Mouse (Mus musculus): ENCODE measurements around the gene Nxf1. TPM values are rescaled to one million over a fixed set of nuclear protein-coding genes. Genes with fewer than 3 reads are reported as not detected.
A peak's percentile ranks its signal among the peaks of the same experiment; 100 is the strongest.

Nxf1 gene
- polyA plus RNA-seq, 1 experiment from 2014 or later: 125 TPM

DNA sequence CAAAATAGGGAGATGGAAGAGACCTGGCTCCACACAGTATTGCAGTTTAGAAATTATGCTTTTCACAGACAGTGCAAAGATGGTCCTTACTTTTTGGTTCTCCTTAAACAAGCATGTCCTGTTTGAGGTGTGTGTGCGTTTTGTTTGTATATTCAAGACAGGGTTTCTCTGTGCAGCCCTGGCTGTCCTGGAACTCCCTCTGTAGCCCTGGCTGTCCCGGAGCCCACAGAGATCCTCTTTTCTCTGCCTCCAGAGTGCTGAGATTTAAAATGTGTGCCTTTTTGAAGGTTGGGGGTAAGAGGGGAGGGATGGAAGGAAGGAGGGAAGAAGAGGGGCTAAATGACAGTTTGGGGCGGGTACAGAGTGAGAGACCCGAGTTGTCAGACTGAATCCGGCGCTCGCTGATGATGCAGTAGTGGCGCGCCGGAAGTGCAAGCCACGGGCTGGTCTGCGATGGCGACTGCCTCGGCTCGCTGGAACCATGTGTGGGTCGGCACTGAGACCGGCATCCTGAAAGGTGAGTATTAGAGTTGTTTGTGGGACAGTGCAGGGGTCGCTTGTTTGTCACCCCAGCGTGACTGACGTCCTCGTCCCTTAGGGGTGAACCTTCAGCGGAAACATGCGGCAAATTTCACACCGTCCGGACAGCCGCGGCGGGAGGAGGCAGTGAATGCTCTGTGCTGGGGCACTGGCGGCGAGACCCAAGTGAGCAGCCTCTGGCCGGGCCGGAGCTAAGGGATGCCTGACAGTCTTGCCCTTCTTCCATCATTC, 21.3 kb upstream of the Nxf1 start, which contains the start of gene Wdr74:
TSS of gene Wdr74 (plus strand) at position 439 of the 771 bp plus-strand sequence.
- Histone ChIP-seq H3K9me3 (ENCODE audit: control insufficient read depth, low read length) (no peaks in the 10 kb centered on the region), H3K4me2 (replicated peaks) (peak within 1 kb of the TSS; percentile 96), H3K27me3 (ENCODE audit: control insufficient read depth, insufficient read depth, low read length) (no peaks in the 10 kb centered on the region), H3K36me3 (replicated peaks; ENCODE audit: control insufficient read depth, insufficient read depth) (peaks cover 28% of the 10 kb centered on the region), H3K4me3 (replicated peaks; ENCODE audit: low read length) (peak within 1 kb of the TSS; percentile 83), H3K4me1 (replicated peaks; ENCODE audit: control insufficient read depth, insufficient read depth, low read length) (0 out of 2 replicates have a peak, but pooled peaks cover 7% of the 10 kb centered on the region), H3K9ac (peak within 1 kb of the TSS; percentile 81), H3K27ac (peak within 1 kb of the TSS; percentile 80)
- under 1% methylated on average over 32 of the region's 32 CpGs for WGBS
- DNase-seq (ENCODE audit: low spot score) (peak; percentile 98), ATAC-seq (ENCODE audit: low FRiP score) (peak; percentile 93)

DNA sequence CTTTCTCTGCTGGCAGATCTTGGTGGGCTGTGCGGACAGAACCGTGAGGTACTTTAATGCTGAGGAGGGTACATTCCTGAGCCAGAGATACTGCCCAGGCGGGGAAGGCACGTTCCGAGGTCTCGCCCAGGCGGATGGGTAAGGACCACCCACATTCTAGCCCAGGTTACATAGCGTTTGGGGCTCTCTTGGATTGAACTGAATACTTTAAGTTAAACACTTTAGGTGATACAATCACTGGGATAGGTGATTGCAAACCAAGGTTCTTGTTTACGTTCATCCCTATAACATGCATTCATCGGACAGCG, 20.8 kb upstream of the Nxf1 start:
- Histone ChIP-seq H3K9ac (peak overlapping the region; percentile 81), H3K27me3 (ENCODE audit: control insufficient read depth, insufficient read depth, low read length) (no peaks in the 10 kb centered on the region), H3K4me2 (replicated peaks) (peak overlapping the region; percentile 96), H3K4me3 (replicated peaks; ENCODE audit: low read length) (peak overlapping the region; percentile 83), H3K9me3 (ENCODE audit: control insufficient read depth, low read length) (no peaks in the 10 kb centered on the region), H3K27ac (peak overlapping the region; percentile 58), H3K36me3 (replicated peaks; ENCODE audit: control insufficient read depth, insufficient read depth) (peaks cover 30% of the 10 kb centered on the region), H3K4me1 (replicated peaks; ENCODE audit: control insufficient read depth, insufficient read depth, low read length) (0 out of 2 replicates have a peak, but pooled peaks cover 12% of the 10 kb centered on the region)
- no peak for DNase-seq (ENCODE audit: low spot score)
- WGBS: 4% methylated on average over 11 of the region's 11 CpGs
- ATAC-seq (ENCODE audit: low FRiP score): 0 out of 2 replicates have a peak, but pooled peaks have one; percentile 29

DNA sequence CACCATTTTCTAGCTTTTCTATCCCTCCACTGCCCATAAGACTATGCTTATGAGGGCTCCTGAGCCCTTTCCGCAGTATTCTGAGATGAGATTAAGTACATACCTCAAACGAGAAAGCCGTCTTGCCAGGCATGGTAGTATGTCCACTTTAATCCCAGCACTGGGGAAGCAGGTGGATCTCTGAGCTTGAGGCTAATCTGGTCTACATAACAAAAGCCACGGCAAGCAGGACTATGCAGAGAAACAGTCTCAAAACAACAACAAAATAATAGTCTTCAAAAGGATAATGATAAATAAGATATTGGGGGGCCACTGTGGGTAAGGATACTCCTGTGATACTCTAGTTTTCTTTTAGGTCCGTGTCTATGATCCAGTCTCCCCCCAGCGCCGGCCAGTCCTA, 18.0 kb upstream of the Nxf1 start:
- Histone ChIP-seq H3K4me2 (replicated peaks) (no peak overlapping the region), H3K36me3 (replicated peaks; ENCODE audit: control insufficient read depth, insufficient read depth) (peaks cover 41% of the 10 kb centered on the region), H3K4me3 (replicated peaks; ENCODE audit: low read length) (no peak overlapping the region), H3K27me3 (ENCODE audit: control insufficient read depth, insufficient read depth, low read length) (no peaks in the 10 kb centered on the region), H3K27ac (no peak overlapping the region), H3K9me3 (ENCODE audit: control insufficient read depth, low read length) (no peaks in the 10 kb centered on the region), H3K9ac (no peak overlapping the region), H3K4me1 (replicated peaks; ENCODE audit: control insufficient read depth, insufficient read depth, low read length) (peaks cover 28% of the 10 kb centered on the region)
- WGBS: 92% methylated on average over 7 of the region's 7 CpGs
- DNase-seq (ENCODE audit: low spot score) (no peak), ATAC-seq (ENCODE audit: low FRiP score) (no peak)

DNA sequence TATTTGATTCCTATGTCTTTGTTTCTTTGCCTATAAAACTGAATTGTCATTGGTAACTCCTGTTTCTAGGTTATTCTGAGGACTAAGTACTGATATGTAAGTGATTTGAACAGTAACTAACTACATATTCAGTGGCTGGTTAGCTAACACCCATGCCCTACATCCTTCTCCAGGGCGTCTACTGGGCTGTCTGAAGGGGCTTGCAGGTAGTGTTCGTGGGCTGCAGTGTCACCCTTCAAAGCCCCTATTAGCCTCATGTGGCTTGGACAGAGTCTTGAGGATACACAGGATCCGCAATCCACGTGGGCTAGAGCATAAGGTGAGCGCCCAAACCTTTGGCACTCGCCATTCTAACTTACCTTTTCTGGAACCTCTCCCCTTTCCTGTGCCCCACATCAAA, 17.2 kb upstream of the Nxf1 start:
- Histone ChIP-seq H3K27me3 (ENCODE audit: control insufficient read depth, insufficient read depth, low read length) (no peaks in the 10 kb centered on the region), H3K4me2 (replicated peaks) (no peak overlapping the region), H3K4me1 (replicated peaks; ENCODE audit: control insufficient read depth, insufficient read depth, low read length) (peaks cover 28% of the 10 kb centered on the region), H3K4me3 (replicated peaks; ENCODE audit: low read length) (no peak overlapping the region), H3K9ac (no peak overlapping the region), H3K36me3 (replicated peaks; ENCODE audit: control insufficient read depth, insufficient read depth) (peaks cover 48% of the 10 kb centered on the region), H3K9me3 (ENCODE audit: control insufficient read depth, low read length) (no peaks in the 10 kb centered on the region), H3K27ac (no peak overlapping the region)
- DNase-seq (ENCODE audit: low spot score) (no peak), ATAC-seq (ENCODE audit: low FRiP score) (no peak)
- 91% methylated on average over 6 of the region's 6 CpGs for WGBS

DNA sequence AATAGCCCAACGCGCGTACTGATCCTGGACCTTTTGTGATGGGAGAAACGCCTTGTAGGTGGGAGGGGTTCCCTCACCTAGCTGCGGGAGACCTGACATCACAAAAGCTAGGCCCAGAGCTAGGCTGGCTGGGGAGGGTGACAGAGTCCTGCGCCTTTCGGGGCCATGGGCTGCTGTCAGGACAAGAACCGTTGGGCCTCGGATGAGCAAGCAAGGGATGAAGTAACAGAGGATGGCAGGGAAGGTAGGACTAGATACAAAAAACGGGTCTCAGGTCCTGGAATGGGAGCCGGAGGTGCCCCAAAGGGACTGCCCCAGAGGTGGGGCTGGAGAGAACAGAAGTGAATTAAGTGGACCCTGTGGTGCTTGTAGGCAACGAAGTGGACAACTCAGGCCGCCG, 16.3 kb upstream of the Nxf1 start, which contains the start of gene 1700092M07Rik:
TSS of gene 1700092M07Rik (plus strand) at position 116 of the 400 bp plus-strand sequence.
- peak within 1 kb of the TSS; percentile 98 for H3K4me2 ChIP-seq (replicated peaks)
- ATAC-seq (ENCODE audit: low FRiP score) (peak; percentile 16; the same call in 1 of the 2 replicates), DNase-seq (ENCODE audit: low spot score) (no peak)
- no peaks in the 10 kb centered on the region for H3K27me3 ChIP-seq (ENCODE audit: control insufficient read depth, insufficient read depth, low read length)
- peaks cover 58% of the 10 kb centered on the region for H3K36me3 ChIP-seq (replicated peaks; ENCODE audit: control insufficient read depth, insufficient read depth)
- peaks cover 25% of the 10 kb centered on the region for H3K4me1 ChIP-seq (replicated peaks; ENCODE audit: control insufficient read depth, insufficient read depth, low read length)
- WGBS: 71% methylated on average over 14 of the region's 14 CpGs
- peak within 1 kb of the TSS; percentile 75 for H3K4me3 ChIP-seq (replicated peaks; ENCODE audit: low read length)
- no peaks in the 10 kb centered on the region for H3K9me3 ChIP-seq (ENCODE audit: control insufficient read depth, low read length)
- H3K27ac ChIP-seq: peak within 1 kb of the TSS; percentile 94
- peak within 1 kb of the TSS; percentile 89 for H3K9ac ChIP-seq

DNA sequence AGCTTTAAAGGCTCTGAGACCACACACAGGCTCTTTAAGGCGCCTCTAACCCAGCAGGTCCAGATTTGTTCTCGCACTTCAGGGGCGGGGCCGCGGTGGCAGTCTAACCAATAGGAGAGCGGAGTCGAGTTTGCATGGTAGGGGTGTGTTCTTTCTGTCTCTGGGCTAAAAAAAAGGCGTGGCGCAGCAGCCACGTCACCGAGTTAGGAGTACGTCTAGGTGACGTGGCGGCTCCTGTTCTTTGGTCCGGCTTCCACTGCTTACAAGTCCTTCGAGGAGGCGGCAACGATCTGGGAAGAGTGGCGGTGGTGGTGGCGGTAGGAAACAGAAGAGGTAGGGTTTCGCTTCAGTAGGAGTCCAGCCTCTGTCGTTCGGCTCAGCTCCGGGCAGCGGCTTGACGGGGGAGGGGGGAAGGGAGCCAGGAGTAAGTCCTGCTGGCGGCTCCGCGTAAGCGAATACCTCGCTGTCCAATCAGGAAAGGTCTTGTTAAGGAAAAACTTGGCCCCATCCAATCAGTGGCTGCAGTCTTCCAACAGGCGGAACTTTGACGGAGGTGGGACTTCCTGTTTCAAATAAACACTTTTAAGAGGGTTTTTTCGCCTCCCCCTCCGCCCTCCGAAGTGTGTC, 15.5 kb upstream of the Nxf1 start, which contains the start of gene Stx5a:
TSS of gene Stx5a (plus strand) at position 171 of the 627 bp plus-strand sequence.
- Histone ChIP-seq H3K36me3 (replicated peaks; ENCODE audit: control insufficient read depth, insufficient read depth) (peaks cover 65% of the 10 kb centered on the region), H3K4me2 (replicated peaks) (peak within 1 kb of the TSS; percentile 98), H3K4me3 (replicated peaks; ENCODE audit: low read length) (peak within 1 kb of the TSS; percentile 75), H3K27ac (peak within 1 kb of the TSS; percentile 94), H3K4me1 (replicated peaks; ENCODE audit: control insufficient read depth, insufficient read depth, low read length) (peaks cover 22% of the 10 kb centered on the region), H3K27me3 (ENCODE audit: control insufficient read depth, insufficient read depth, low read length) (no peaks in the 10 kb centered on the region), H3K9me3 (ENCODE audit: control insufficient read depth, low read length) (no peaks in the 10 kb centered on the region), H3K9ac (peak within 1 kb of the TSS; percentile 89)
- DNase-seq (ENCODE audit: low spot score) (peak; percentile 97), ATAC-seq (ENCODE audit: low FRiP score) (peak; percentile 98)
- WGBS: under 1% methylated on average over 36 of the region's 36 CpGs

DNA sequence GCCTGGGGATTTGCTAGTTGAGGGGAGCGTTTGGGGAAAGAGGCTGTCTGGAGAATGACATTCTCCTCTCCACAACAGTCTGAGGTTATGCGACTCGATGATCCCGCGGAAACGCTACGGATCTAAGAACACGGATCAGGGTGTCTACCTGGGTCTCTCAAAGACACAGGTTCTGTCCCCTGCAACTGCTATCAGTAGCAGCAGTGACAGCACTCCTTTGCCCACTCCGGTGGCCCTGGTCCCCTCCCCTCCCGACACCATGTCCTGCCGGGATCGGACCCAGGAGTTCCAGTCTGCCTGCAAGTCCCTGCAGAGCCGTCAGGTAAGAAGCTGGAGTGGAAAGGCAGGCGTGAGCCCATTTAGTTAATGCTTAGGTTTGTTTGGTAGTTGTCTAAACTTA, 14.7 kb upstream of the Nxf1 start:
- Histone ChIP-seq H3K9me3 (ENCODE audit: control insufficient read depth, low read length) (no peaks in the 10 kb centered on the region), H3K4me3 (replicated peaks; ENCODE audit: low read length) (peak overlapping the region; percentile 75), H3K27me3 (ENCODE audit: control insufficient read depth, insufficient read depth, low read length) (no peaks in the 10 kb centered on the region), H3K9ac (peak overlapping the region; percentile 89), H3K4me2 (replicated peaks) (peak overlapping the region; percentile 98), H3K36me3 (replicated peaks; ENCODE audit: control insufficient read depth, insufficient read depth) (peaks cover 74% of the 10 kb centered on the region), H3K27ac (peak overlapping the region; percentile 94), H3K4me1 (replicated peaks; ENCODE audit: control insufficient read depth, insufficient read depth, low read length) (peaks cover 22% of the 10 kb centered on the region)
- ATAC-seq (ENCODE audit: low FRiP score) (no peak), DNase-seq (ENCODE audit: low spot score) (no peak)
- 25% methylated on average over 14 of the region's 14 CpGs for WGBS

DNA sequence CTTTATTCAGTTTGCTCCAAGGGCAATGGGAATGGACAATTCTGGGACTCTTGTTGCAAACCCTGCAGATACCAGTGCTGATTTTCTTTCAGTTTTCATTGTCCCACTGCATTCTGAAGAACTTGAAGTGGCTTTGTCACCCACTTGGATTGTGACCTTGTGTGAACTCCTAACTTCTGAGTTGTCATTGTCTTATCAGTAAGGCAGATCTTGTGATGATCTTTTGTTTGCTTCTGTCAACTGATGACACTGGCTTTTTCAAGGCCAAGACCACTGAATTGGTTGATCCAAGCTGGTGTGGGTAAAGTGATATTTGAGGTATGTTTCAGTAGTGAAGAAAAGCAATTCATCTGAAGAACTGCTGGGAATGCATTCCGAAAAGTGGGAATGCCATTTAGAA, 11.5 kb upstream of the Nxf1 start:
- H3K4me3 ChIP-seq (replicated peaks; ENCODE audit: low read length): no peak overlapping the region
- H3K9me3 ChIP-seq (ENCODE audit: control insufficient read depth, low read length): no peaks in the 10 kb centered on the region
- no peak overlapping the region for H3K9ac ChIP-seq
- H3K4me1 ChIP-seq (replicated peaks; ENCODE audit: control insufficient read depth, insufficient read depth, low read length): peaks cover 22% of the 10 kb centered on the region
- no peak overlapping the region for H3K4me2 ChIP-seq (replicated peaks)
- H3K27me3 ChIP-seq (ENCODE audit: control insufficient read depth, insufficient read depth, low read length): no peaks in the 10 kb centered on the region
- 100% methylated on average over 1 of the region's 1 CpGs for WGBS
- peaks cover 78% of the 10 kb centered on the region for H3K36me3 ChIP-seq (replicated peaks; ENCODE audit: control insufficient read depth, insufficient read depth)
- ATAC-seq (ENCODE audit: low FRiP score): no peak
- DNase-seq (ENCODE audit: low spot score): no peak
- H3K27ac ChIP-seq: no peak overlapping the region

DNA sequence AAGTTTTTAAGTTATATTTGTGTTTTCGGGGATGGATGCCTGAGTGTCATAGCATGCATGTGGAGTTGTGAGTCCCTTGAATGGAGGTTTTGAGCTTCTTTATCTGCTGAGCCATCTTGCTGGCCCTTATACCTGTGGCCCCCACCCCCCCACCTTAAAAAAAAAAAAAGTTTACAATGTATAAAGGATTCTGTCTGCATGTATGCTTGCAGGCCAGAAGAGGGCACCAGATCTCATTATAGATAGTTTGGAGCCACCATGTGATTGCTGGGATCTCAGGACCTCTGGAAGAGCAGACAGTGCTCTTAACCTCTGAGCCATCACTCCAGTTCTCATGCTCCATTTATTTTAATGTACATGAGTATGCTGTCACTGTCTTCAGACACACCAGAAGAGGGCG, 9.5 kb upstream of the Nxf1 start:
- no peak overlapping the region for H3K9ac ChIP-seq
- no peak overlapping the region for H3K4me2 ChIP-seq (replicated peaks)
- ATAC-seq (ENCODE audit: low FRiP score) (no peak), DNase-seq (ENCODE audit: low spot score) (no peak)
- H3K4me3 ChIP-seq (replicated peaks; ENCODE audit: low read length): no peak overlapping the region
- WGBS: 82% methylated on average over 2 of the region's 2 CpGs
- no peaks in the 10 kb centered on the region for H3K9me3 ChIP-seq (ENCODE audit: control insufficient read depth, low read length)
- no peak overlapping the region for H3K27ac ChIP-seq
- no peaks in the 10 kb centered on the region for H3K27me3 ChIP-seq (ENCODE audit: control insufficient read depth, insufficient read depth, low read length)
- H3K36me3 ChIP-seq (replicated peaks; ENCODE audit: control insufficient read depth, insufficient read depth): peaks cover 93% of the 10 kb centered on the region
- H3K4me1 ChIP-seq (replicated peaks; ENCODE audit: control insufficient read depth, insufficient read depth, low read length): peaks cover 12% of the 10 kb centered on the region

Measured in hindbrain, embryonic 14.5 days (tissue).